Comparison of ENCODE assay signal across 13 mouse cellular contexts in genomic region chr9:51518376-51518775, GRCm38 (mm10).
DNase-seq lines count a peak whose midpoint lies in the region; ATAC-seq and TF ChIP-seq lines count a peak whose summit lies in the region.
"Had no signal": no experiment of that assay in that cellular context is flagged by ENCODE, and none has a peak within 500 bp of the region (broad histone marks: within the 10 kb centered on the region; RNA-seq: fewer than 3 reads in every experiment).

No protein-coding gene starts in this region.

- peak; percentile 56 for DNase-seq in forebrain, embryonic 14.5 days (ENCODE audit: low spot score)
- no peak for DNase-seq in forebrain, embryonic 11.5 days (ENCODE audit: low spot score)
- peak; percentile 51 for DNase-seq in hindbrain, postnatal 0 days (ENCODE audit: low spot score)
- peak; percentile 11 for DNase-seq in retina, adult 2 months (ENCODE audit: low read depth, low spot score)
- no peak for DNase-seq in retina, embryonic 14.5 days (ENCODE audit: low spot score)
- no peak for DNase-seq in embryo, embryonic 11 days
- DNase-seq: cerebellum, adult 18-20 months; thymus, postnatal 14 days had no signal

- H3K27ac ChIP-seq in forebrain, embryonic 14.5 days (ENCODE audit: low read depth, low read length), result no peak overlapping the region
- no peak overlapping the region for H3K27ac ChIP-seq in forebrain, embryonic 11.5 days (ENCODE audit: low read depth, low read length)
- H3K27ac ChIP-seq in hindbrain, postnatal 0 days, result no peak overlapping the region
- H3K27ac ChIP-seq in hindbrain, embryonic 13.5 days, result no peak overlapping the region
- H3K27ac ChIP-seq: embryonic facial prominence, embryonic 12.5 days; heart, embryonic 15.5 days; kidney, embryonic 15.5 days had no signal

- no peak overlapping the region for H3K9ac ChIP-seq in forebrain, embryonic 14.5 days (ENCODE audit: low read length)
- no peak overlapping the region for H3K9ac ChIP-seq in forebrain, embryonic 11.5 days (ENCODE audit: low read length)
- H3K9ac ChIP-seq in hindbrain, postnatal 0 days (replicated peaks; ENCODE audit: low read length), result no peak overlapping the region
- H3K9ac ChIP-seq in hindbrain, embryonic 13.5 days, result no peak overlapping the region
- H3K9ac ChIP-seq: embryonic facial prominence, embryonic 12.5 days; heart, embryonic 15.5 days; kidney, embryonic 15.5 days had no signal

- no peak overlapping the region for H3K4me2 ChIP-seq in forebrain, embryonic 14.5 days (ENCODE audit: low read length)
- no peak overlapping the region for H3K4me2 ChIP-seq in forebrain, embryonic 11.5 days (ENCODE audit: low read depth, low read length, severe bottlenecking)
- no peak overlapping the region for H3K4me2 ChIP-seq in hindbrain, postnatal 0 days (ENCODE audit: low read depth, low read length)
- no peak overlapping the region for H3K4me2 ChIP-seq in hindbrain, embryonic 13.5 days
- H3K4me2 ChIP-seq: embryonic facial prominence, embryonic 12.5 days; heart, embryonic 15.5 days; kidney, embryonic 15.5 days had no signal

- no peaks in the 10 kb centered on the region for H3K4me1 ChIP-seq in forebrain, embryonic 14.5 days (ENCODE audit: control insufficient read depth, insufficient read depth, low read length)
- no peaks in the 10 kb centered on the region for H3K4me1 ChIP-seq in forebrain, embryonic 11.5 days (replicated peaks; ENCODE audit: control insufficient read depth, insufficient read depth, low read length)
- no peaks in the 10 kb centered on the region for H3K4me1 ChIP-seq in hindbrain, postnatal 0 days (ENCODE audit: insufficient read depth, low read length)
- no peaks in the 10 kb centered on the region for H3K4me1 ChIP-seq in hindbrain, embryonic 13.5 days (replicated peaks)
- H3K4me1 ChIP-seq: embryonic facial prominence, embryonic 12.5 days; heart, embryonic 15.5 days; kidney, embryonic 15.5 days had no signal

- 81% methylated on average over 4 of the region's 4 CpGs for WGBS in forebrain, embryonic 14.5 days
- 92% methylated on average over 4 of the region's 4 CpGs for WGBS in forebrain, embryonic 11.5 days
- WGBS in hindbrain, postnatal 0 days, result 70% methylated on average over 4 of the region's 4 CpGs
- 88% methylated on average over 4 of the region's 4 CpGs for WGBS in hindbrain, embryonic 13.5 days

- no peak for ATAC-seq in forebrain, embryonic 14.5 days
- no peak for ATAC-seq in forebrain, embryonic 11.5 days (replicated peaks; ENCODE audit: low FRiP score)
- no peak for ATAC-seq in hindbrain, postnatal 0 days
- no peak for ATAC-seq in hindbrain, embryonic 13.5 days (ENCODE audit: low FRiP score)
- no peak for ATAC-seq in erythroid progenitor cell, adult 5-6 weeks (replicated peaks; ENCODE audit: low FRiP score, poor library complexity, severe bottlenecking)

- no peaks in the 10 kb centered on the region for H3K36me3 ChIP-seq in forebrain, embryonic 14.5 days (ENCODE audit: control insufficient read depth, insufficient read depth, low read length)
- no peaks in the 10 kb centered on the region for H3K36me3 ChIP-seq in forebrain, embryonic 11.5 days (ENCODE audit: control insufficient read depth, insufficient read depth, low read length)
- no peaks in the 10 kb centered on the region for H3K36me3 ChIP-seq in hindbrain, postnatal 0 days (ENCODE audit: insufficient read depth, low read length)
- H3K36me3 ChIP-seq in hindbrain, embryonic 13.5 days, result no peaks in the 10 kb centered on the region
- H3K36me3 ChIP-seq: embryonic facial prominence, embryonic 12.5 days; heart, embryonic 15.5 days; kidney, embryonic 15.5 days had no signal

- H3K4me3 ChIP-seq in forebrain, embryonic 14.5 days (ENCODE audit: low read depth, low read length), result no peak overlapping the region
- H3K4me3 ChIP-seq in forebrain, embryonic 11.5 days (ENCODE audit: low read depth, low read length), result no peak overlapping the region
- H3K4me3 ChIP-seq in hindbrain, postnatal 0 days (ENCODE audit: low read length), result no peak overlapping the region
- H3K4me3 ChIP-seq in hindbrain, embryonic 13.5 days, result no peak overlapping the region
- H3K4me3 ChIP-seq: embryonic facial prominence, embryonic 12.5 days; heart, embryonic 15.5 days; kidney, embryonic 15.5 days had no signal

- no peak for TF ChIP-seq CTCF in hindbrain, postnatal 0 days (IDR thresholded peaks at IDR 0.05; ENCODE audit: low read depth)

- H3K27me3 ChIP-seq in forebrain, embryonic 14.5 days (replicated peaks; ENCODE audit: control insufficient read depth, insufficient read depth, low read length), result no peaks in the 10 kb centered on the region
- no peaks in the 10 kb centered on the region for H3K27me3 ChIP-seq in forebrain, embryonic 11.5 days (ENCODE audit: control insufficient read depth, insufficient read depth, low read length)
- H3K27me3 ChIP-seq in hindbrain, postnatal 0 days (ENCODE audit: insufficient read depth, low read length), result no peaks in the 10 kb centered on the region
- H3K27me3 ChIP-seq in hindbrain, embryonic 13.5 days, result no peaks in the 10 kb centered on the region
- H3K27me3 ChIP-seq: embryonic facial prominence, embryonic 12.5 days; heart, embryonic 15.5 days; kidney, embryonic 15.5 days had no signal

- no peaks in the 10 kb centered on the region for H3K9me3 ChIP-seq in forebrain, embryonic 14.5 days (replicated peaks; ENCODE audit: control insufficient read depth, low read length)
- H3K9me3 ChIP-seq in forebrain, embryonic 11.5 days (ENCODE audit: control insufficient read depth, low read length), result no peaks in the 10 kb centered on the region
- H3K9me3 ChIP-seq in hindbrain, postnatal 0 days (ENCODE audit: low read length), result no peaks in the 10 kb centered on the region
- H3K9me3 ChIP-seq in hindbrain, embryonic 13.5 days, result no peaks in the 10 kb centered on the region
- H3K9me3 ChIP-seq: embryonic facial prominence, embryonic 12.5 days; heart, embryonic 15.5 days; kidney, embryonic 15.5 days had no signal

Comparison
In these comparisons a context has a peak if more than half of its experiments do, and no peak if none do; other contexts are left out.
1. DNase-seq: peak in forebrain, embryonic 14.5 days (single experiment), hindbrain, postnatal 0 days (single experiment) and retina, adult 2 months (single experiment); none in forebrain, embryonic 11.5 days (single experiment), retina, embryonic 14.5 days (single experiment) and embryo, embryonic 11 days (single experiment).